Mouse (Mus musculus) C2C12 (cell line): ENCODE data around the gene Baiap2l1. TPM values are rescaled to one million over a fixed set of nuclear protein-coding genes. Genes with fewer than 3 reads are reported as not detected.

Source experiments
- H3K27me3 ChIP-seq: one replicate; pipeline ENCODE4 v1.6.1; 2011; ENCODE audit not compliant: control insufficient read depth, insufficient read depth, insufficient read length
- H3K36me3 ChIP-seq: one replicate; pipeline ENCODE4 v1.6.1; 2011; ENCODE audit not compliant: control insufficient read depth, insufficient read depth
- H3K4me3 ChIP-seq: one replicate; pipeline ENCODE4 v1.5.1; 2011; ENCODE audit warnings: mild to moderate bottlenecking, control low read depth; ENCODE audit not compliant: poor library complexity, insufficient read depth, severe bottlenecking
- H3K79me2 ChIP-seq: one replicate; pipeline ENCODE4 v1.6.1; 2011; ENCODE audit not compliant: control insufficient read depth, insufficient read depth
- H3K79me3 ChIP-seq: one replicate; pipeline ENCODE4 v1.6.1; 2011; ENCODE audit warnings: low read depth, control low read depth
- H3ac ChIP-seq: one replicate; pipeline ENCODE3; 2011; ENCODE audit warnings: low read depth; ENCODE audit not compliant: control insufficient read depth, insufficient read length
- CEBPB ChIP-seq: IDR thresholded peaks from one replicate; pipeline ENCODE4 v1.6.1; 2011; ENCODE audit warnings: low read depth, mild to moderate bottlenecking, control low read depth, moderate library complexity
- CTCF ChIP-seq: IDR thresholded peaks from one replicate; pipeline ENCODE4 v1.5.1; 2011; ENCODE audit not compliant: control insufficient read depth, insufficient read depth, insufficient read length
- FOSL1 ChIP-seq: IDR thresholded peaks from one replicate; pipeline ENCODE4 v1.8.0; 2011; ENCODE audit warnings: mild to moderate bottlenecking, low read length; ENCODE audit not compliant: poor library complexity, insufficient read depth, severe bottlenecking
- MAX ChIP-seq: IDR thresholded peaks from one replicate; pipeline ENCODE4 v1.6.1; 2011; ENCODE audit warnings: mild to moderate bottlenecking, control low read depth
- MYOD1 ChIP-seq: IDR thresholded peaks from one replicate; pipeline ENCODE4 v1.6.1; 2011; ENCODE audit warnings: low read depth; ENCODE audit not compliant: control insufficient read depth, insufficient read length
- MYOG ChIP-seq: IDR thresholded peaks from one replicate; pipeline ENCODE4 v1.6.1; 2011; ENCODE audit not compliant: control insufficient read depth, insufficient read length; ENCODE audit errors: extremely low read depth
- USF1 ChIP-seq: IDR thresholded peaks from one replicate; pipeline ENCODE4 v1.6.1; 2011; ENCODE audit warnings: low read depth, mild to moderate bottlenecking, control low read depth, moderate library complexity
- polyA plus RNA-seq: library from polyadenylated mRNA; unstranded; fragments of >200 nt; fragmentation: generic; extraction: Trizol; gene quantifications from one replicate; pipeline ENCODE4 v1.2.1, GENCODE M21; 2012; ENCODE audit warnings: missing spikeins

Gene Baiap2l1
- polyA plus RNA-seq, 1 experiment = 18.9 TPM

- H3K79me3 ChIP-seq = no peaks in the 10 kb centered on the region
Measured at GRCm38 (mm10) chr5:144383936-144384335, 26.0 kb upstream of the Baiap2l1 start.

GRCm38 (mm10) chr5:144381782-144382181 lies 23.9 kb upstream of the Baiap2l1 start:
- no peak overlapping the region for H3ac ChIP-seq
- no peak overlapping the region for H3K4me3 ChIP-seq
- H3K36me3 ChIP-seq = no peaks in the 10 kb centered on the region
- TF ChIP-seq USF1 = no peak
- TF ChIP-seq MYOG = no peak
- TF ChIP-seq MYOD1 = no peak
- no peak for TF ChIP-seq FOSL1
- no peak for TF ChIP-seq CEBPB
- no peak for TF ChIP-seq MAX
- TF ChIP-seq CTCF = no peak
- H3K79me3 ChIP-seq = no peaks in the 10 kb centered on the region
- H3K27me3 ChIP-seq = no peaks in the 10 kb centered on the region
- no peaks in the 10 kb centered on the region for H3K79me2 ChIP-seq

More at GRCm38 (mm10) chr5:144383936-144384335, 26.0 kb upstream of the Baiap2l1 start:
- Histone ChIP-seq H3K79me2 (no peaks in the 10 kb centered on the region), H3K36me3 (no peaks in the 10 kb centered on the region), H3ac (no peak overlapping the region), H3K4me3 (no peak overlapping the region), H3K27me3 (no peaks in the 10 kb centered on the region)
- TF ChIP-seq CEBPB (no peak), MAX (no peak), MYOG (no peak), CTCF (no peak), USF1 (no peak), MYOD1 (no peak), FOSL1 (no peak)

- Histone ChIP-seq H3ac (no peak overlapping the region), H3K79me3 (no peaks in the 10 kb centered on the region), H3K36me3 (no peaks in the 10 kb centered on the region), H3K27me3 (no peaks in the 10 kb centered on the region), H3K79me2 (no peaks in the 10 kb centered on the region), H3K4me3 (no peak overlapping the region)
- TF ChIP-seq MYOD1 = no peak
- no peak for TF ChIP-seq MAX
- no peak for TF ChIP-seq CEBPB
- no peak for TF ChIP-seq FOSL1
- no peak for TF ChIP-seq MYOG
- TF ChIP-seq USF1 = no peak
Measured at GRCm38 (mm10) chr5:144380689-144381088, 22.8 kb upstream of the Baiap2l1 start.

GRCm38 (mm10) chr5:144379431-144379830 lies 21.5 kb upstream of the Baiap2l1 start:
- no peaks in the 10 kb centered on the region for H3K79me3 ChIP-seq
- no peak overlapping the region for H3K4me3 ChIP-seq
- TF ChIP-seq CEBPB (no peak), CTCF (no peak)

DNA sequence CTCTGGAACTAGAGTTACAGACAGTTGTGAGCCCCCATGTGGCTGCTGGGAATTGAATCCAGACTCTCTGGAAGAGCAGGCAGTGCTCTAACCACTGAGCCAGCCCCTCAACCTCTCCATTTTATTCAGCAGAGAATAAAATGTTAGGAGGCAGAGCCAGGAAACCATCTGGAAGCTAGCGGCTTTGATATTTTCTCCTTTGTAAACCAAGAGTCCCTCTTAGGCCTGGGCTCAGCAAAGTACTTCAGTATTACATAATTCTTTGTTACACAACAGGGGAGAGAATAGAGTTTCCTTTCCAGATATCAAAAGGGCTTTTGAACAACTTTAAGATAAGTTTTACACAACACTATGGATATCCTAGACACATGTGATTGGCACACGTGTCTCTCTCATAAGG lies 15.0 kb upstream of the Baiap2l1 start:
- Histone ChIP-seq H3K27me3 (no peaks in the 10 kb centered on the region), H3K79me3 (no peaks in the 10 kb centered on the region), H3K4me3 (no peak overlapping the region), H3ac (no peak overlapping the region), H3K36me3 (no peaks in the 10 kb centered on the region), H3K79me2 (no peaks in the 10 kb centered on the region)
- TF ChIP-seq MAX (no peak), MYOD1 (no peak), FOSL1 (no peak), CTCF (no peak), USF1 (no peak), CEBPB (no peak), MYOG (no peak)

More at GRCm38 (mm10) chr5:144379431-144379830, 21.5 kb upstream of the Baiap2l1 start:
- H3K27me3 ChIP-seq = no peaks in the 10 kb centered on the region
- no peaks in the 10 kb centered on the region for H3K79me2 ChIP-seq
- H3K36me3 ChIP-seq = no peaks in the 10 kb centered on the region
- H3ac ChIP-seq = no peak overlapping the region

- Histone ChIP-seq H3K27me3 (no peaks in the 10 kb centered on the region), H3K79me3 (no peaks in the 10 kb centered on the region), H3K4me3 (no peak overlapping the region), H3ac (no peak overlapping the region), H3K36me3 (no peaks in the 10 kb centered on the region), H3K79me2 (no peaks in the 10 kb centered on the region)
- peak; percentile 44 for TF ChIP-seq USF1
- TF ChIP-seq MYOD1 = peak; percentile 84
- peak; percentile 46 for TF ChIP-seq FOSL1
- TF ChIP-seq CEBPB = no peak
- TF ChIP-seq MAX = no peak
Measured at GRCm38 (mm10) chr5:144372177-144372576, 14.3 kb upstream of the Baiap2l1 start.
